Mouse (Mus musculus): Measurements from ENCODE around the gene Cldn6.

Gene Cldn6

GRCm38 (mm10) chr17:23679127-23679835, at the start of gene Cldn6:
Gene Cldn6, plus strand, starts transcription at chr17:23679249.
- no peak for DNase-seq

GRCm38 (mm10) chr17:23630195-23631020, 48.6 kb upstream of the Cldn6 start:
- peak; percentile 76 to 80 for DNase-seq

DNA sequence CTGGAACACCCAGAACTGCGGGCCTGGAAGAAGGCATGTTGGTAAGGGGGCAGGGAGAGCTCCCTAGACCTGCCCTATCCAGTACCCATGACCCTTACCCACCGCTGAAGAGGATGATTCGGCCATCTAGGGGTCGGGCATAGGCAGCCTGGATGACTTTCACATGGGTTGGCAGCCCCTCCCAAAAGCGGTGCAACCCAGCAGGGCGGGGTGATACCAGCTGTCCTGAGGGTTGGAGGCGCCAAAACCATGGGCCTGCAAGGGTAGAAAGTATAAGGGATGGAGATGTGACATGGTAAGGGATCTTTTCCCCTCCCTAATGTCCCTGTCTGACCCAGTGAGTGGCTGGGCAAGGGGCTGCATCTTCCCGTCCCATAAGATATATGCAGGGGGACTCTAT, 47.8 kb upstream of the Cldn6 start:
- no peak for DNase-seq

DNA sequence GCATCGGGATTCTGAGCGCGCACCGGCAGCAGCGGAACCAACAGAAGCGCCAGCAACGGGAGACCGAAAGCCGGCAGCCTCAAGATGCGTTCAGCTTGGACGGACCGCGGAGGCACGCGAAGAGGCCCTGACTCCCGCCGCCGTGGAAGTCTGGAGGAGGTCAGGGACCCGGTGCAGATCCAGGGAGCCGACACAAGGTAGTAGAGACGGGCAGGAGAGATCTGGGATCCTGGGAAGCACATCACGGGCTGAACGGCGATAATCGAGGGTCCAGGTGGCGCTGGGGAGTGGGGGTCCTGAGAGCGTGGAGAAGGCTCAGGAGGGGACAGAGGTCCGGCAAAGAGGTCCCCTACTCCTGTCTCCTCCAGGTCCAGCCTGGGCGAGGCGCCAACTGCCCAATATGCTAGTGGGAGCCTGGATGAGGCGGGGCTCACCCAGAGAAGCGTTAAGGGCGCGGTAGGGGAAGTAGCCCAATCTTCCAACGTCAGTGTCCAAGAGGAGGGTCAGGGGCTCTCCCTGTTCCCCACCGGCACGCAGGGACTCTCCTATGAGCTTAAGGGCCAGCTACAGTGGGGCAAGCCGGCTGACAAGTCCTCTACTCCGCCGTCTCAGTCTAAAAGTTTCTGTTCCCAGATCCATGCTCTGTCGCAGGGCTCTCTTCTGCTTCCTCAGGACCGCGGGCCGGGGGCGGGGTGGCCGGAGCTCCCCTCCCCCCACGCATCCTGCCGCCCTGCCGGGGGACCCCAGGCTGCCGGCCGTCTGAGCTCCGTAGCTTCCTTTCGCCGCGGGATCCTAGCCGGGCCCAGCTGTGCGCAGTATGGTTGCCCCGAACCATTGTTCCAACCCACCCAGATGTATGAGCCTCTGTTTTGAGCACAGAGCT, 34.2 kb upstream of the Cldn6 start, which contains the start of gene Mmp25:
Gene Mmp25 (minus strand): TSS at position 665 of the 883 bp plus-strand sequence.
- no peak for DNase-seq

DNA sequence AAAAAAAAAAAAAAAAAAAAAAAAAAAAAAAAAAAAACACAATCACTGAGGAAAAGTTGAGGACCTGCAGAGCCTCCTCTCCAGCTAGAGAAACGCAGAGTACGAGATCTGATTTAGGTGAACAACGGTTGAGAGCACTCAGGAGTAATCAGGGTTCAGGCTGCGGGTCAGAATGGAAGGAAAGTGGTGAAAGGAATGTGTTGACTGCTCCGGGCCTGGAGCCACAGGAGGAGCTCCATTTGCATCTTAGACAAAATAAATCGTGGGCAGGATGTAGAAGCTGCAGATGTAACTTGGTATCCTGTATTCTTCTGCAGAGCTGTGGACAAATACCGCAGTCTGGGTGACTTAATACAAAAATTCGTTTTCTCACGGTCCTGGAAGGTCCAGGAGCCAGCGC, 33.2 kb upstream of the Cldn6 start:
- DNase-seq, result no peak

DNA sequence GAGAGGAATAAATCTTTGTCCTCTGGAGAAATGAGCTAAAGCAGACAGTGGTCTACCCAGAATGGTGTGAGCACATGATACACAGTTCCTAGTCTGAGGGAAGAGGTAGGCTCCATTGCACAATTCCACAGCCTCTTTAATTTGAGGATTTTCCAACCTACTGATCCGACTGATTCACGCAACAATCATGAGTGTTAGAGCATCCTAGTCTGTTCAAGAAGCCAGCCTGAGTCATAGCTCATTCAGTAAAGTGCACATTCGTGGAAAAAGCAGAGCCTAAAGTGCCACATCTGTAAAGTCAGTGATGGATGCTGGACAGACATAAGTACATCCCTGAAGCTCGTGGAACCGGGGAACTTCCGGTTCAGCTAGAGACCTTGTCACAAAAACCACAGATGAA, 27.7 kb upstream of the Cldn6 start:
- DNase-seq, result no peak

DNA sequence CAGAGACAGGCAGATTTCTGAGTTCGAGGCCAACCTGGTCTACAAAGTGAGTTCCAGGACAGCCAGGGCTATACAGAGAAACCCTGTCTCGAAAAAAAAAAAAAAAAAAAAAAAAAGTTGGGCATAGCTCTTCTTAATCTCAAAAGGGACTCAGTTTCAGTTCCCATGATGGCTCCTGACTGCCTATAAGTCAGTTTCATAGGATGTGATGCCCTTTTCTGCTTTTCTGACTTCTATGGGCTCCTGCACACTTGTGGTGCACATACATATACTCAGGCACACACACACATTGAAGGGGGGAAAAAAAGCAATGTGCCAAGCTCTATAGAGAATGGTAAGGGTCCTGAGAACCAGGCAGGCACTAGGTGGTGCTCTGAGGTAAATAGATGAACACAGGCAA, 25.7 kb upstream of the Cldn6 start:
- no peak for DNase-seq

DNA sequence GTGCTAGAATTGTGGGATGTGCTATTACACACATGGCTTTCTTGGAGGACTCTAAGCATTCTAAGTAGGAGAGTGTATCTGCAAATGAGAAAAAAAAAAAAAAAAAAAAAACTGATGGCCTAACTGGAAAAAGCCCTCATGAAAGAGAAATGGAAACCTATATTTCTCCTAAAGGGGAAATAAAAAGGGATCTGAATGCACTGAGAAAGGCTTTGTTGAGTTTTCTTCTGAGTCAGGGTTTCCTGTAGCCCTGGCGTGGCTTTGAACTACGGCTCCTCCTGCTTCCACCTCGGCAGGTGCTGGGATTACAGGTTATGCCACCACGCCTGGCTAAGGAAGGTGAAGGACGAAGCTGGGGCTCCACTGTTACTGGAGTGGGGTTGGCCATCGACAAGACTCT, 25.0 kb upstream of the Cldn6 start:
- no peak for DNase-seq

GRCm38 (mm10) chr17:23654410-23654809, 24.6 kb upstream of the Cldn6 start:
- DNase-seq, result no peak

DNA sequence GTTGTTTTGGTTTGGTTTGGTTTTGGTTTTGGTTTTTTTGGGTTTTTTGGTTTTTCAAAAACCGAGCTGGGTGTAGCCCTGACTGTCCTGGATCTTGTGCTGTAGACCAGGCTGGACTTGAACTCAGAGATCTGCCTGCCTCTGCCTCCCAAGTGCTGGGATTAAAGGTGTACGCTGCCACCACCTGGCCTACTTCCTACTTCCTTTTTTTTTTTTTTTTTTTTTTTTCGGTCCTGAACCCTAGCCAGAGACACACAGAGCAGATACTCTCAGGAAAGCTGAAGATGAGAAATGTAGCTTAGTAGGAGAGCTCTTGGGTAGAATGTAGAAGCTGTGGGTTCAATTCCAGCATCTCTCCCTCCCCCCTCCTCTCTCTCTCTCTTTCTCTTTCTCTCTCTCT, 20.6 kb upstream of the Cldn6 start:
- no peak for DNase-seq

DNA sequence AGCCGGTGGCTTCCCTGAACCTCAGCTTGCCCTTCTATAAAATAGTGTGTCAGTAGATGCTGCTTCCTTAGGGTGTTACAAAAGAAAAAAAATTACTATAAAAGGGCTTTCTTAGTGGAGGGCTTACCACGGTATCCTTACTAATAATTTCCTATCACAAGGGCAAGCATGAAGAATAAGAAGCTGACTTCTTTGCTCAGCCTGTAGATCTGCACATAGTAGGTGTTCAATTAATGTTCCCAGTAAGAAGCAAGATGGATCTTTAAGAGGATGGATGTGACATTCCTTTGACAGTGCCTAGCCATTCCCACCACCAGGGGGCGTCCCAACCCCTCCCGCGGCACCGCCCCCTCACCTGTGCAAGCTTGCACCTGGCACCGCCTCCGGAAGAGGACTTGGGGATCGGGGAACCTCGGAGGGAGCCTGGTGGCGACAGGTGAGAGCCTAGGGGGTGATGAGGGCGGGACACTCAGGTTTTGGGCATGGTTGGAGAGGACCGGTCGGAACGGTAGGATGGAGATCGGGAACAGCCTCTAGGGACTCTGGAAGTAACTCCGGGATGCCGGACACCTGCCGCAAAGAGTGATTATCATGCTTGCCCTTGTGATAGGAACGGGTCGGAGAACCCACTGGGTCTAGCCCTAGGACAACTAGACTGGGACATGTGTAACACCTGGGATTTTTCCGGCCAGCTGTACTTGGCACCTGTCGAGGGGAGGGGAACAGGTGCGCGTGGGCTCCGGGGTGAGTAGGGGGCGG, 18.8 kb upstream of the Cldn6 start, which contains the start of gene Bicdl2:
Gene Bicdl2 (plus strand): TSS at position 390 of the 759 bp plus-strand sequence.
- DNase-seq, result peak; percentile 36 to 66

DNA sequence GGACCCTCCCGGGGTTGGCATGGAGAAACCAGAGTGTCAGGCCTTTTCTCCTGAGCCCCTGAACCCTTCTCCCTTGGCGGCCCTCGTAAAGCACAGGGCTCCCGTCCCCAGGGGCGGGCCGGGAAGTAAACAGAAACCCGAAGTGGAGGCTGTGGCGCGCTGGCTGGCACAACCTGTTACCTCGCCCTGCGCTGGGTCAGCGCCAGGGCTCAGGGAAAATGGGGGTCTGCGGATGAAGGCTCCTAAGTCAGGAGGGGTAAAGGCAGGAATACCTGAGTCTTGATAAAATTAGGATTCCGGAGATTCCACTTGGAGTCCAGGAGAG, 18.2 kb upstream of the Cldn6 start:
- no peak for DNase-seq

GRCm38 (mm10) chr17:23661526-23661925, 17.5 kb upstream of the Cldn6 start:
- no peak for DNase-seq

GRCm38 (mm10) chr17:23664556-23665021, 14.5 kb upstream of the Cldn6 start:
- no peak for DNase-seq

- no peak for DNase-seq
Measured at GRCm38 (mm10) chr17:23665511-23665910, 13.5 kb upstream of the Cldn6 start.

GRCm38 (mm10) chr17:23670516-23671074, 8.5 kb upstream of the Cldn6 start:
- DNase-seq, result no peak

- no peak for DNase-seq
Measured at GRCm38 (mm10) chr17:23671519-23671918, 7.5 kb upstream of the Cldn6 start.

- no peak for DNase-seq
Measured at GRCm38 (mm10) chr17:23672761-23673160, 6.3 kb upstream of the Cldn6 start.

GRCm38 (mm10) chr17:23673424-23674073, 5.5 kb upstream of the Cldn6 start, which contains the start of the genes Hcfc1r1 and Thoc6:
Gene Hcfc1r1, plus strand, starts transcription at chr17:23673596.
Gene Thoc6, minus strand, starts transcription at chr17:23673882.
- peak; percentile 95 to 97 for DNase-seq

- peak; percentile 56 for DNase-seq
Measured at GRCm38 (mm10) chr17:23674271-23674952, 4.6 kb upstream of the Cldn6 start.

DNA sequence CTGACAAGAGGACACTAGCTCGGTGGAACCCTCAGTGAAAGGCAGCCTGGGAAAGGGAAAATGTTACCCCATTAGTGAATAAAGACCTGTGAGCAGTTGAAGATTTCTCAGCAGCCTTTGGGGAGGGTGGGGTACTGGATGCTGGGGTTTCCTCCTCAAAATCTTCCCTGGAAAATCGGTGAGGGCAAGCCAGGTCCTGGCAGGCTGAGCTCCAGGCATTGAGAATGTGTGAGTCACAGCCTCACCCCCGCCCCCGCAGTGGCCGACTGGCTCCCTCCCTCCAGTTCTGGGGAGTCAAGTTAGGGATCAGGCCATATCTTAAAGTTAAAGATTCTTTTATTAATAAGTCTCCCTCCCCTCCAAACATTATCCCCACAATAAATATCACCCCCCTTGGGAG, 3.9 kb upstream of the Cldn6 start:
- peak; percentile 67 to 75 for DNase-seq

Data from cerebellum, adult 18-20 months (tissue).